Mouse (Mus musculus) left cerebral cortex, adult 18-20 months (tissue): Measurements from ENCODE around the gene Stxbp2. TPM values are rescaled to one million over a fixed set of nuclear protein-coding genes. Genes with fewer than 3 reads are reported as not detected.

Source experiments
- DNase-seq, 2 experiments: peaks; one replicate each; pipeline ENCODE4 v3.0.0; 2021 to 2022; ENCODE audit warnings: low spot score in 2 of 2, mixed read lengths in 1 of 2
- total RNA-seq, 2 experiments: library from RNA; stranded (reverse); gene quantifications; 2 replicates each; pipeline ENCODE4 v1.2.3; 2021

The Stxbp2 gene
- total RNA-seq, 2 experiments from 2014 or later = 50.9 to 56.7 TPM

GRCm38 (mm10) chr8:3628014-3628413 is 2.7 kb upstream of the Stxbp2 start:
- DNase-seq = peak; percentile 34 to 53

DNA sequence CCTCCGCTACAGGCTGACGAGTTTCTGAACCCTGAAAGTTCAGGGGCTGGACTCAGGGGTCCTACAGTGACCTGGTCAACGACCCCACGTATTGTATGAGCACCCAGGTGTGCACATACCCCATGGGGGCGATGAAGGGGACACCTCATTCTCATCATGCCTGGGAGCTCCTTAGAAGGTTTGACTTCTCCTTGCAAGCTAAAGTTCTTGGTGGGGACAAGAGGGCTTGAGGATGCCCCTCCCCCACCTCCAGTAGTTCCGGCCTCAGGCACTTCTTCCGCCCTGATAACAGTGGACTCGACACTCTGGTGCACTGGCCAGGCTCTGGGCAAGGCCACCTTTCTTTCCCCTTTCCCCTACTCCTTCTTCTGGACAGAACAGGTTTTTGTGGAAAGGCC is 722 bp downstream of the Stxbp2 start:
- no peak for DNase-seq

- DNase-seq = no peak
Observed at GRCm38 (mm10) chr8:3645804-3646203, 15.0 kb downstream of the Stxbp2 start.

GRCm38 (mm10) chr8:3646824-3647531 is 16.2 kb downstream of the Stxbp2 start:
- DNase-seq = no peak

- no peak for DNase-seq
Observed at GRCm38 (mm10) chr8:3647561-3647960, 16.8 kb downstream of the Stxbp2 start.

GRCm38 (mm10) chr8:3648268-3648667 is 17.5 kb downstream of the Stxbp2 start:
- no peak for DNase-seq

GRCm38 (mm10) chr8:3648990-3649389 is 18.2 kb downstream of the Stxbp2 start:
- DNase-seq = no peak

DNA sequence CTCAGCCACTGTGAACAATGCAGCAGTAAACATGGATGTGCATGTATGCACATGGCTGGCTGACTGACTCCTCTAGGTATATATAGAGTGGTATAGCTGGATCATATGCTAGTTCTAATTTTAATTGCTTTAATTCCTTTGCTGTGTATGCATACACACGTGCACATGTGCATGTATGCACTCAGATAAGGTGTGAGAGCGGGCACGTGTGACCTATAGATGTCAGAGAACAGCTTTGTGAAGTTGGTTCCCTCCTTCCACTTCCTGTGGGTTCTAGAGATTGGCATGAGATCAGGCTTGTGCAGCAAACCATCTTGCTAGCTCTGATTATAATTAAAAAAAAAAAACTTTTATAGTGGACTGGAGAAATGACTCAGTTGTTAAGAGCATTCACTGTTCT is 22.1 kb downstream of the Stxbp2 start:
- DNase-seq = no peak

DNA sequence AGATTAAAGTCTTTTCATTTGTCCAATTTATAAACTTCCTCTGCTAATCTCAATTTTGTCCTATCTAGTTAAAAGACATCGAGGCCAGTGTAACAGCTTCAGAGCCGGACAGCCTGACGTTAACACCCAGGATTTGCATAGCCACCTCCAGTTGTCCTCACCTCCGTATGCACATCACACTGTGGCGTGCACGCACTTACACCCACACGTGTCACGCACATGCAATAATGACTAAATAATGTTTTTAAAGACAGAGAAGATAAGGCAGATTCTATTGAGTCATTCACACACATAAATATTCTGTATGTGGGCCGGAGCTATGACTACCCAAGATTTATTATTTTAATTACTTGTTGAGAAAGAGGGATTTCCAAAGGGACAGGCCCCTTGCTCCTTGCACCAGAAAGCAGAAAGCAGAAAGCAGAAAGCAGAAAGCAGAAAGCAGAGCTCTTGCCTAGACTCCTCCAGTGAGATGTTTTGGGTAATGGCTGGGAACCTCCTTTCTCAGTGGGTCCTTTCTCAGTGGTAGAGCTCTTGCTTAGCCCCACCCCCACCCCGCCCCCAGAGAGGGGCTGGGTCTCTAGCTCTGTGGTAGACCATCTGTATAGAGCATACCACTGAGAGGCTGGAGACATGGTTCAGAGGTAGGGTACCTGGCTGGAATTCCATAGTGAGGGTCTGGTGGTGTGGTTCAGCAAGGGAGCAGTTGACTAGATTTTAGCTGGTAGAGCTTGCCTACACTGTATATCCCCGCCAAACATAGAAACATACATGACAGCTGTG is 24.2 kb downstream of the Stxbp2 start:
- no peak for DNase-seq

GRCm38 (mm10) chr8:3655526-3655925 is 24.8 kb downstream of the Stxbp2 start, which contains the start of gene Retn:
Retn (plus strand) TSS chr8:3655770.
- DNase-seq = no peak

DNA sequence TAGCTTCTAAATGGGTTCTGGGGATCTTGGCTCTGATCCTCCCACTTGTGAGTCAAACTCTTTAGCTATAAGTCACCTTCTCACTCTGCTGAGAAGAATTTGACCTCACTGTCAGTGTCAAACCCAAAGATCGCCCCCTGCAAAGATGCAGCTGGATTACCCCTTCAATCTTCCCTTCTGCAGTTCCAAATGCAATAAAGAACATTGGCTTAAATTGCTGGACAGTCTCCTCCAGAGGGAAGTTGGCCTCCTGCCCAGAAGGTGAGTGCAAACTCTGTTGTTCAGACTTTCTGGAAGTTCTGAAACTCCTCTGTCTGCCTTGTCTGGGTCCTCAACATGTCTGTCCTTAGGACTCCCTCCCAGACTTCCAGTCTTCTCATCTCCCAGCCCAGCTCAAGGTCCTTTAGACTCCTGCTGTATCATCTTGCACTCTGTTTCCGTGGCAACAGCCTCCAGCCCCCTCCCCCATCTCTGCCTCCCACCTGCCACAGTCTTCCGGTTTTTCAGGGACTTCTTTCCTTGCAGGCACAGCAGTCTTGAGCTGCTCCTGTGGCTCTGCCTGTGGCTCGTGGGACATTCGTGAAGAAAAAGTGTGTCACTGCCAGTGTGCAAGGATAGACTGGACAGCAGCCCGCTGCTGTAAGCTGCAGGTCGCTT is 26.1 kb downstream of the Stxbp2 start:
- peak in 1 of 2 experiments; percentile 35 for DNase-seq

DNA sequence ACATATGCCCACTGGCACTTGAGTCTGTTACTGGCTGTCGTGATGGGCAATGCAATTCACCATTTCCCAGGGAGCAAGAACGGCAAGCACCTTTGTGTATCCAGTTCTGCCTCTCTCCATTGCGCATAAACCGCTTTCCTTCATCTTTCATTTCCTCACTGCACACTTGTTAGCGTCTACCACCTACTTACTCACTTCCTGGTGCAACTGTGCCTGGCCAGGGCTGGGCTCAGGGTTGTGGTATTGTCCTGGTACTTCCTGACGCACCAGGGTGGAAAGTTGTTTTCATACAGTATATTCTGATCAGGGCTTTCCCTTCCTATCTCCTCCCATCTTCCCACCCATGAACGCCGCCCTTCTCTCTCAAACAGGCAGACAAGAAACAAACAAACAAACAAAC is 30.1 kb downstream of the Stxbp2 start:
- DNase-seq = no peak

DNA sequence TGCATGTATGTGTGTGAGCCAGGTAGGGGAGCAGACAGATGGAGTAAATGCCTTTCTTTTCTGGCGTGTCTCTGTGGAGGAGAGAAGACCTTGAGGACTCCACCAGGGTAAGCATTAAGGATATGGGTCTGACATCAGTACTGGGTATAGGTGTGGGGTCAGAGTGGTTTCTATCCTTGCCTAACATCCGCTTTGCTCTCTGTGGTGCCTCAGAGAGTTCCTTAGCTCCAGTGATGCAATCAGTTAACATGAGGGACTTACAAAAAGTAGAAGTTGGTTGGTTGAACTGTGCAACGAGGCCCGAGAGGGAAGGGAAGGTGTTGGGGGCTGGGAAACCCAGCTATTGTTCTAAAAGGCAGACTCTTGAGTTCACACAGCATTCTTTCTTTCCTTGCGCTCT is 33.6 kb downstream of the Stxbp2 start:
- no peak for DNase-seq

DNA sequence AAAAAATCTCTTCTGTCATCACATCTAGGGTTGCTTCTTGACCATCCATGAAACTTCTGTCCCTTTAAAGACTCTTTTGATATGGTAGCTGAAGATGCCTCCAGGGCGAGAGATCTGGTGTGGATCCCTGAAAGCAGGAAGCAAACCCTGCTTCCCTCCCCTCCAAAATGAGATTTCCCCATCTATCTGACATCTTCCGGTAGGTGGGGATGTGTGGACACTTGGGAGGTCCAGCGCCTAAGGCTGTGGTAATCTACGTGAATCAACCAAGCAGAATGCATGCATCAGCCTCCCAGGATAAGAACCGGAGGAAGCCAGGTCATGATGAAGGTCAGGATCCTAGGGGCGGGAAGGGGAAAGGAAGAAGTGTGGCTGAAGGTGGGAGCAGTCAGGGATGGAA is 34.8 kb downstream of the Stxbp2 start, which contains the start of gene Mcemp1:
Mcemp1 (plus strand) TSS at position 248 of the 400 bp plus-strand sequence.
- DNase-seq = no peak

GRCm38 (mm10) chr8:3670388-3670787 is 39.6 kb downstream of the Stxbp2 start:
- DNase-seq = no peak

DNA sequence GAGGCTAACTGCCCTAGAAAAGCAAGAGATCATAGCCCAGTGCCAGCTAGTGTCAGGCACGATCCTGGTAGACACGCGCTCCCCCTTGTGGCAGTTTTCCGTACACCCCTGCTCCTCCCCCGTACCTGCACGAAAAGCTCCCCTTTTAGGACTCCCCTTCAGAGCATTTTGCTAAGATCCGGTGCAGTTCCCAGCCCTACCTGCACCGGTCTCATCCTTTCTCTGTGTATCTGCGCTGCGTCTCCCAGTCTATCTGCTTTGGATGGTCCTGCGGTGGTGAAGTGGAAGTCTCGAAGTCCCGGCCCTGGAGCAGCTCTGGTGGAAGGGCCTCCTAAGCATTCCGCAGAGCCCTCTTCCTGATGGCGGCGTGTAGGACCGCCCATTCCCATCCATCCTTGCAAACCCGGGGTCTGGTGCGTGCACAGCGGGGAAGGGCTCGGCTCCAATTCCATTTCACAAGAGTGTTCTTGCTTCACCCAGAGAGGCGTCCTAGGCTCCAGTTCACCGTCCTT is 41.3 kb downstream of the Stxbp2 start, which contains the start of gene Fcor:
Fcor (minus strand) TSS at position 383 of the 512 bp plus-strand sequence.
- peak; percentile 88 to 94 for DNase-seq

GRCm38 (mm10) chr8:3674671-3675070 is 43.9 kb downstream of the Stxbp2 start:
- DNase-seq = no peak

DNA sequence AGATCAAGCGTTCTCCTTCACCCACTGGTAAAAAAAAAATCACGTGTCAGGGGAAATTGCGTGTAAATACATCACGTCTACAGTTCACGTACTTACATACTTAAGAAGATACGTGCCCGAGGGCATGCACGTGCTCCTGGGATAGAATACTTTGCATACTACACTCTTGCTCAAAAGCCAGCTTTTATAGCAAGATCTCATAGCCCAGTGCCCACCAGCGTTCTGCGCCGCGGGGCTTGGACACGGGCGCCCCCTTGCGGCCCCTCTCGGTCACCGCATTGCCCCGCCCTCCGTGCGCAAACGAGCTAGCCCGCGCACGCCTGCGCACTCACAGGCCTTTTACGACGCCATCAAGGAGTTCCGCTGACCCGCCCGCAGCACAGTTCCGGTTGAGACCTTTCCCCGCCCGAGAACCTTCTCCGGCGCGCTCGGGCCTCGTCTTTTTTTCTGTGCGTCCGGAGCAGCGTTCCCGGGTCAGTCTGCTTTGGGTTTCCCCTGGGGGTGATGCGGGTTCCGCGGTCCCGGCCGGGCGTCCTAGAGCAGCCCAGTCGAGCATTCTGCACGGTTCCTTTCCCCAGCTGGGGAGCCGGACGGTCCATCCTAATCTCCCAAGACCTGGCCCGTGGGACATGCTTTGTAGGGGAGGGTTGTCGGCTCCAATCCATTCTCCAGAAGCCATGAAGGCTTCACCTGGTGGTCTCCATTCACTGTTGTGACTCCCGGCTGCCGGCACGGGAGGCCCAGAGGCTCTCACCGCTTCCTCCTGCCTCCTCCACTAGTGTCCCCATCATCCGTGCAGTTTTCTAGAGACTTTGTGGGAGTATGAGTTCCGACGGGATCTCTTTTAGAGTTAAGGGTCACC is 45.6 kb downstream of the Stxbp2 start, which contains the start of gene Trappc5:
Trappc5 (plus strand) TSS at position 169 of the 862 bp plus-strand sequence.
- peak; percentile 92 to 96 for DNase-seq

- DNase-seq = no peak
Observed at GRCm38 (mm10) chr8:3676993-3677579, 46.3 kb downstream of the Stxbp2 start.

GRCm38 (mm10) chr8:3678831-3679230 is 48.1 kb downstream of the Stxbp2 start:
- no peak for DNase-seq
